ENCODE assay signal across 17 mouse cellular contexts in genomic region chr1:190422874-190423273, GRCm38 (mm10).
DNase-seq lines count a peak whose midpoint lies in the region; ATAC-seq and TF ChIP-seq lines count a peak whose summit lies in the region.
"Had no signal": no experiment of that assay in that cellular context is flagged by ENCODE, and none has a peak within 500 bp of the region (broad histone marks: within the 10 kb centered on the region; RNA-seq: fewer than 3 reads in every experiment).

No protein-coding gene starts in this region.

- peak; percentile 8 for DNase-seq in adrenal gland, adult 2 months
- no peak for DNase-seq in adrenal gland, postnatal 4 days (ENCODE audit: low spot score in 2 of 2)
- DNase-seq in hindbrain, embryonic 11.5 days (ENCODE audit: low spot score), result no peak
- DNase-seq in limb, embryonic 14.5 days (ENCODE audit: low spot score), result peak; percentile 30
- no peak for DNase-seq in limb, embryonic 10.5 days (ENCODE audit: low spot score)
- DNase-seq in brain, embryonic 14.5 days (ENCODE audit: low read depth), result peak; percentile 94
- no peak for DNase-seq in frontal cortex, postnatal 10 days (ENCODE audit: low spot score in 2 of 2)
- DNase-seq: cerebellum, adult 18-20 months; heart, adult 18-20 months; layer of hippocampus, postnatal 36 days; right cerebral cortex, adult 18-20 months; thymus, adult 2 months had no signal

- no peak for TF ChIP-seq CTCF in brain, embryonic 14.5 days (IDR thresholded peaks at IDR 0.05; ENCODE audit: borderline replicate concordance, extremely low read depth, insufficient read depth, insufficient read length)

- no peak overlapping the region for H3K4me2 ChIP-seq in hindbrain, embryonic 13.5 days
- H3K4me2 ChIP-seq in hindbrain, embryonic 11.5 days (replicated peaks; ENCODE audit: low read depth, low read length), result no peak overlapping the region
- no peak overlapping the region for H3K4me2 ChIP-seq in limb, embryonic 14.5 days (replicated peaks; ENCODE audit: low read depth, low read length, severe bottlenecking)
- H3K4me2 ChIP-seq: embryonic facial prominence, embryonic 15.5 days; liver, embryonic 11.5 days; neural tube, embryonic 12.5 days had no signal

- H3K4me3 ChIP-seq in hindbrain, embryonic 13.5 days, result no peak overlapping the region
- H3K4me3 ChIP-seq in hindbrain, embryonic 11.5 days (ENCODE audit: low read depth, low read length), result no peak overlapping the region
- no peak overlapping the region for H3K4me3 ChIP-seq in limb, embryonic 14.5 days (replicated peaks; ENCODE audit: low read length)
- no peak overlapping the region for H3K4me3 ChIP-seq in limb, embryonic 10.5 days
- H3K4me3 ChIP-seq: embryonic facial prominence, embryonic 15.5 days; neural tube, embryonic 12.5 days had no signal

- H3K36me3 ChIP-seq in hindbrain, embryonic 13.5 days, result no peaks in the 10 kb centered on the region
- no peaks in the 10 kb centered on the region for H3K36me3 ChIP-seq in hindbrain, embryonic 11.5 days (ENCODE audit: control insufficient read depth, insufficient read depth, low read length)
- H3K36me3 ChIP-seq in limb, embryonic 14.5 days (ENCODE audit: control insufficient read depth, insufficient read depth, low read length), result no peaks in the 10 kb centered on the region
- H3K36me3 ChIP-seq in limb, embryonic 10.5 days, result no peaks in the 10 kb centered on the region
- H3K36me3 ChIP-seq: embryonic facial prominence, embryonic 15.5 days; neural tube, embryonic 12.5 days had no signal

- no peak overlapping the region for H3K27ac ChIP-seq in hindbrain, embryonic 13.5 days
- H3K27ac ChIP-seq in hindbrain, embryonic 11.5 days (ENCODE audit: low read depth, low read length), result no peak overlapping the region
- no peak overlapping the region for H3K27ac ChIP-seq in limb, embryonic 14.5 days (replicated peaks; ENCODE audit: low read depth, low read length)
- no peak overlapping the region for H3K27ac ChIP-seq in limb, embryonic 10.5 days
- H3K27ac ChIP-seq: embryonic facial prominence, embryonic 15.5 days; neural tube, embryonic 12.5 days had no signal

- TF ChIP-seq POLR2A in limb, embryonic 14.5 days (IDR thresholded peaks at IDR 0.05; ENCODE audit: borderline replicate concordance, extremely low read depth, insufficient read depth, insufficient read length), result no peak
- no peak for TF ChIP-seq POLR2A in brain, embryonic 14.5 days (IDR thresholded peaks at IDR 0.05; ENCODE audit: borderline replicate concordance, extremely low read depth, insufficient read depth, insufficient read length, poor library complexity, severe bottlenecking)

- H3K27me3 ChIP-seq in hindbrain, embryonic 13.5 days, result 0 out of 2 replicates have a peak, but pooled peaks cover 6% of the 10 kb centered on the region
- no peaks in the 10 kb centered on the region for H3K27me3 ChIP-seq in hindbrain, embryonic 11.5 days (ENCODE audit: control insufficient read depth, insufficient read depth, low read length)
- no peaks in the 10 kb centered on the region for H3K27me3 ChIP-seq in limb, embryonic 14.5 days (ENCODE audit: control insufficient read depth, insufficient read depth, low read length)
- H3K27me3 ChIP-seq in limb, embryonic 10.5 days (ENCODE audit: low read depth, poor library complexity, severe bottlenecking), result no peaks in the 10 kb centered on the region; the same call in 1 of the 2 replicates
- H3K27me3 ChIP-seq: embryonic facial prominence, embryonic 15.5 days; neural tube, embryonic 12.5 days had no signal

- peak; percentile 43; the same call in 1 of the 2 replicates for ATAC-seq in hindbrain, embryonic 13.5 days (ENCODE audit: low FRiP score)
- ATAC-seq in hindbrain, embryonic 11.5 days (ENCODE audit: low FRiP score), result no peak
- ATAC-seq in limb, embryonic 14.5 days (ENCODE audit: low FRiP score, low read depth), result no peak
- ATAC-seq: inflammation-experienced regulatory T-cells, adult 6 months had no signal

- 0 out of 2 replicates have a peak, but pooled peaks cover 3% of the 10 kb centered on the region for H3K4me1 ChIP-seq in hindbrain, embryonic 13.5 days (replicated peaks)
- no peaks in the 10 kb centered on the region for H3K4me1 ChIP-seq in hindbrain, embryonic 11.5 days (replicated peaks; ENCODE audit: control insufficient read depth, insufficient read depth, low read length)
- peaks cover 10% of the 10 kb centered on the region; the same call in 1 of the 2 replicates for H3K4me1 ChIP-seq in limb, embryonic 14.5 days (ENCODE audit: control insufficient read depth, insufficient read depth, low read length)
- H3K4me1 ChIP-seq in limb, embryonic 10.5 days, result 0 out of 2 replicates have a peak, but pooled peaks cover 6% of the 10 kb centered on the region
- H3K4me1 ChIP-seq: embryonic facial prominence, embryonic 15.5 days; neural tube, embryonic 12.5 days had no signal

- H3K9me3 ChIP-seq in hindbrain, embryonic 13.5 days, result no peaks in the 10 kb centered on the region
- no peaks in the 10 kb centered on the region for H3K9me3 ChIP-seq in hindbrain, embryonic 11.5 days (ENCODE audit: control insufficient read depth, low read length)
- no peaks in the 10 kb centered on the region for H3K9me3 ChIP-seq in limb, embryonic 14.5 days (ENCODE audit: control insufficient read depth, low read length)
- no peaks in the 10 kb centered on the region for H3K9me3 ChIP-seq in limb, embryonic 10.5 days (replicated peaks)
- H3K9me3 ChIP-seq: embryonic facial prominence, embryonic 15.5 days; neural tube, embryonic 12.5 days had no signal

- H3K9ac ChIP-seq in hindbrain, embryonic 13.5 days, result no peak overlapping the region
- H3K9ac ChIP-seq in hindbrain, embryonic 11.5 days (ENCODE audit: low read depth, low read length), result no peak overlapping the region
- H3K9ac ChIP-seq in limb, embryonic 14.5 days (ENCODE audit: low read depth, low read length, severe bottlenecking), result no peak overlapping the region
- H3K9ac ChIP-seq: embryonic facial prominence, embryonic 15.5 days; neural tube, embryonic 12.5 days had no signal

- 49% methylated on average over 9 of the region's 9 CpGs for WGBS in hindbrain, embryonic 13.5 days
- WGBS in hindbrain, embryonic 11.5 days, result 81% methylated on average over 9 of the region's 9 CpGs
- 65% methylated on average over 9 of the region's 9 CpGs for WGBS in limb, embryonic 14.5 days
- WGBS in limb, embryonic 10.5 days, result 88% methylated on average over 9 of the region's 9 CpGs

Comparison
In these comparisons a context has a peak if more than half of its experiments do, and no peak if none do; other contexts are left out.
1. DNase-seq: peak in adrenal gland, adult 2 months (single experiment), limb, embryonic 14.5 days (single experiment) and brain, embryonic 14.5 days (single experiment); none in adrenal gland, postnatal 4 days (0 of 2), hindbrain, embryonic 11.5 days (single experiment), limb, embryonic 10.5 days (single experiment) and frontal cortex, postnatal 10 days (0 of 2).